Mouse (Mus musculus) midbrain, embryonic 10.5 days (tissue): Measurements from ENCODE around the gene Dok5. TPM values are rescaled to one million over a fixed set of nuclear protein-coding genes. Genes with fewer than 3 reads are reported as not detected.

Experiments used
- DNase-seq: peaks from one replicate; pipeline ENCODE4 v3.0.0-alpha.2; 2017; ENCODE audit warnings: low spot score
- H3K27ac ChIP-seq: fragments of 300-500 bp; sonication (generic); replicated peaks from 2 replicates; pipeline ENCODE4 v1.5.1; 2016; ENCODE audit warnings: mild to moderate bottlenecking
- H3K27me3 ChIP-seq: fragments of 300-500 bp; sonication (generic); 2 replicates; pipeline ENCODE4 v1.6.1; 2016; ENCODE audit warnings: low read depth, mild to moderate bottlenecking; ENCODE audit not compliant: poor library complexity, severe bottlenecking
- H3K36me3 ChIP-seq: fragments of 300-500 bp; sonication (generic); 2 replicates; pipeline ENCODE4 v1.6.1; 2016; ENCODE audit warnings: mild to moderate bottlenecking, moderate library complexity
- H3K4me1 ChIP-seq: fragments of 300-500 bp; sonication (generic); 2 replicates; pipeline ENCODE4 v1.6.1; 2016
- H3K4me3 ChIP-seq: fragments of 300-500 bp; sonication (generic); 2 replicates; pipeline ENCODE4 v1.5.1; 2016; ENCODE audit warnings: mild to moderate bottlenecking, moderate library complexity
- H3K9me3 ChIP-seq: fragments of 300-500 bp; sonication (generic); replicated peaks from 2 replicates; pipeline ENCODE4 v1.6.1; 2016; ENCODE audit warnings: mild to moderate bottlenecking
- WGBS: fragments of 180-500 bp; shearing (Covaris S2); methylation state at CpG from one replicate; pipeline ENCODE4 v1.1.7; 2016; 5-methylcytosine and 5-hydroxymethylcytosine counted together
- polyA plus RNA-seq: library from polyadenylated mRNA; unstranded; fragments of >200 nt; fragmentation: Nextera tagmentation; extraction: Ambion mirVana; gene quantifications from 2 replicates; pipeline ENCODE4 v1.2.1, GENCODE M21; 2016

The Dok5 gene
- polyA plus RNA-seq, 1 experiment from 2014 or later = 12.4 TPM

DNA sequence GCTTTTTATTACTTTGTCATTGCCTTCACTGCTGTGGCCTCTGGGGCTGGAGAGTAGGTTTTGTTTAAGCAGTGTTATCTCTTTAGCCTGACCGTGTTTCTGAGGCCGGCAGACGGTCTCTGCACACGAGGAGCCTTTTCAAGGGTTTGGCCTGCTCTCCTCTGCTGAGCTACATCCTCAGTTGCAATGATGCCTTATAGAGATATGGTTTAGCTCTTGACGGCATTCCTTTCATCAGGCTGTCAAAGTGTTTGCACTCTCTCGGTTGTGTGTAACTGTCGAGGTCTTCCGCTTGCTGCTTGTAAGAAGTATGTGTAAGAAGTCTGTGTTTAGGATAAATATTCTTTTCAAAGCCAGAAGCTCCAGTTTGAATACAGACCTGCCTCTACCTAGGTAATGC lies 84.7 kb downstream of the Dok5 start:
- Histone ChIP-seq H3K4me3 (no peak overlapping the region), H3K4me1 (0 out of 2 replicates have a peak, but pooled peaks cover 6% of the 10 kb centered on the region), H3K27me3 (no peaks in the 10 kb centered on the region), H3K36me3 (peaks cover 5% of the 10 kb centered on the region), H3K27ac (no peak overlapping the region; the same call in 1 of the 2 replicates), H3K9me3 (peaks cover 14% of the 10 kb centered on the region)
- DNase-seq = no peak
- 78% methylated on average over 8 of the region's 8 CpGs for WGBS

DNA sequence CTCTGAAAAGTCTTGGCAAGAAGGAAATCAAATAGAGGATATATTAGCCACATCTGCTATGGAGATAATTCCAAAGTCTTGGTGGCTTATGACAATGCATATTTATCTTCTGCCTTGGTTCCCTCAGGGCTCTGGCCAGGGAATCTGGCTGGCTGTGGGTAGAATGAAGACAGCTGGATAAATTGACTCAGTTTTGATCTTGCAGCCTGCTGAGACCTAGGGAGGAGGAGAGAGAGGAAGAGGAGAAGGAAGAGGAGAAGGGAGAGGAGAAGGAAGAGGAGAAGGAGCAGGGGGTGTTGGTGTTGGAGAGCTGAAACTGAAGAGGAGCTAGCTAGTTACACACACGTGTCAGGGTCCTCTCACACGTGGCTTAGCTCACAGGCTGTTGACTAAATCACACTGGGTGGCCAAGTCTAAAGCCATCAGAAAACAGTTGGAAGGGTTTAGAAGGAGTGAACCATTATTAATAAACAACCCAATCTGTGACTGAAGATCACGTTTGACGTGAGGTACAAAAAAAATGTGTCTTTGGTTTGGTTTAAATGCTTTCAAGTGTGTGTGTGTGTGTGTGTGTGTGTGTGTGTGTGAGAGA lies 85.6 kb downstream of the Dok5 start:
- DNase-seq = no peak
- no peaks in the 10 kb centered on the region for H3K27me3 ChIP-seq
- 0 out of 2 replicates have a peak, but pooled peaks cover 6% of the 10 kb centered on the region for H3K4me1 ChIP-seq
- peaks cover 14% of the 10 kb centered on the region for H3K9me3 ChIP-seq
- no peak overlapping the region for H3K27ac ChIP-seq
- H3K36me3 ChIP-seq = peaks cover 5% of the 10 kb centered on the region
- WGBS = 77% methylated on average over 4 of the region's 4 CpGs
- no peak overlapping the region for H3K4me3 ChIP-seq

DNA sequence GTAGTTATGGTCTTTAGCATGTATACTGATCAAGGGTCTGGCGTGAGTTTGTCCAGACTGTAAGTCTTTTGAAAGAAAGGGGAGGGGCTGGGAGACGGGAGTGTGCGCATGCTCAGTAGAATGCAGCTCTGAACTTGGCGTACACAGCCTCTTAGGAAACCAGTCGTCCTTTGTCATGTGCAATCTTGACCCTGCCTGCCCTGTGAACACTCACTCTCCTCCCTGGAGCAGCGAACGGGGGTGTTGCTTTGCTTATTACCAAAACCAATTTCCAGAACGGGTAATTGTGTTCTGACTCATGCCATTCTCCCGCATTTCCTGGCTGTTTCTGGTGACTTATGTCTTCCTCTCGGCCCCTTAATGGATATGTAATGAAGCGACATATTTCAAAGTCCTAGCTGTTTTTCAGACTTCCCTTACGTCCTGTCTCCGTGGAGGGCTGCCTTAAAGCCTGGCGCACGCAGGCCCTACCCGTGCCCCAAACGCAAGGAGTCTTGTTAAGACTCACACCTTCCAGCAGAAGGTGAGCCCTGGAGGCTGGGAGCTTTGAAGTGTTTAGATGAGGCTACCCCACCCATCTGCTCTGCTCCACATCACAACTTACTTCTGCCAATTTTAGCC lies 95.3 kb downstream of the Dok5 start:
- Histone ChIP-seq H3K36me3 (no peaks in the 10 kb centered on the region), H3K9me3 (no peaks in the 10 kb centered on the region), H3K4me3 (no peak overlapping the region), H3K27me3 (no peaks in the 10 kb centered on the region), H3K27ac (no peak overlapping the region), H3K4me1 (peaks cover 17% of the 10 kb centered on the region)
- 88% methylated on average over 17 of the region's 17 CpGs for WGBS
- no peak for DNase-seq

DNA sequence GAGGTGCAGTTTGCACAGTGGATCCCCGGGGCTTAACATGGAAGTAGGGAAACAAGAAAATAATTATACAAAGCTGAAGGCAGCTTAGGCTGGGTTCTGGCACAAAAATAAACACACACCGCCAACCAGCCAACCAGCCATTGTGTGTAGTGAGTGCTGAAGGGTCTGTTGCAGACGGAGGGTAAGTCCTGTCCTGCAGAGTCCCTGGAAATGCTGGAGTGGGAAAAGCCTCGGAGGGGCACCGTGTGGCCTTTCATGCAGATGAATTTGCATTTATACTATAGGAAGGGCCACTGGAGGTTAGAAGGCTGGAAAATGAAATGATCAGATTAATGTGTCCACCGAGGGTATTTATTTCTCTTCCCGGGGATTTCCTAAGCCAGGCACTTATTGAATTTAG lies 97.2 kb downstream of the Dok5 start:
- peak overlapping the region; percentile 46; the same call in 1 of the 2 replicates for H3K27ac ChIP-seq
- DNase-seq = no peak
- no peaks in the 10 kb centered on the region for H3K9me3 ChIP-seq

DNA sequence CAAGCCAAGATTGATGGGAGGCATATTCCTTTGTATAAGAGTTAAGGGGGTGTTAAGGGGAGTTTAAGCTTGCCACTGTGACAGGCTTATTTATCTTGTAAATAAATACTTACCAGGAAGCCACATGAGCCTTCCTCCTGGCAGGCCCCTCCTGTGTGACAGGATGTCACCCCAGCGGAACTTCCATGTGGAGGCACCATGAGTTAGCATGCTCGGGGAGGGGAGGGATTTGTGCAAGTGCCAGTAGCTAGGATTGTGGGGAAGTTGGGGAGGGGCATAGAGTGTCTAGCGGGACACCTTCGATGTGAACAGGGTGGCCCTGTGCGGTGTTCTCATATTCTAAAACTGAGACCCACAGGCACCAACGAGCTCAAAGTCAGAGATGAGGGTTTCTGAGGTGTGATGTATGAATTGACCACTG lies 97.6 kb downstream of the Dok5 start:
- H3K36me3 ChIP-seq = no peaks in the 10 kb centered on the region
- H3K4me1 ChIP-seq = peaks cover 17% of the 10 kb centered on the region
- DNase-seq = no peak
- H3K4me3 ChIP-seq = no peak overlapping the region
- H3K9me3 ChIP-seq = no peaks in the 10 kb centered on the region
- WGBS = 87% methylated on average over 6 of the region's 6 CpGs
- no peaks in the 10 kb centered on the region for H3K27me3 ChIP-seq
- H3K27ac ChIP-seq = 0 out of 2 replicates have a peak overlapping the region, but pooled peaks have one; percentile 28

More for the DNA sequence above, 97.2 kb downstream of the Dok5 start:
- H3K36me3 ChIP-seq = no peaks in the 10 kb centered on the region
- H3K27me3 ChIP-seq = no peaks in the 10 kb centered on the region
- peaks cover 17% of the 10 kb centered on the region for H3K4me1 ChIP-seq
- 58% methylated on average over 7 of the region's 7 CpGs for WGBS
- no peak overlapping the region for H3K4me3 ChIP-seq

DNA sequence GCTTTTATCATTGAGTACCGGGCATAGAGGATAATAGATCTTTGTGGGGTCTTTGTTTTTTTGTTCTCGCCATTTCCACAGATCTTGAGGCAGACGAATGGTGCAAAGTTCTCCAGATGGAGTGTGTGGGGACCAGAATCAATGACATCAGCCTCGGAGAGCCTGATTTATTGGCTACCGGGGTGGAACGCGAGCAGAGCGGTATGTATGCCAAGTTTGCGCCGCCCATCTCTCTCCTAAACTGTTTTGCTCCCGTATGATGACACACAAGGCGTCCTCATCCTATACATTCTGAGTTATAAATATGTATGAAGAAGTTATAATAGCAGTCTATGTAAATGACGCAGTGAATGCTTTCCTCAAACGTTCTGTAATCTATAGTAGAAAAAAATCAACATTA lies 98.4 kb downstream of the Dok5 start:
- no peak overlapping the region for H3K4me3 ChIP-seq
- 93% methylated on average over 14 of the region's 14 CpGs for WGBS
- H3K4me1 ChIP-seq = peaks cover 17% of the 10 kb centered on the region
- no peak overlapping the region for H3K27ac ChIP-seq
- no peaks in the 10 kb centered on the region for H3K36me3 ChIP-seq
- no peaks in the 10 kb centered on the region for H3K9me3 ChIP-seq
- no peaks in the 10 kb centered on the region for H3K27me3 ChIP-seq
- no peak for DNase-seq

DNA sequence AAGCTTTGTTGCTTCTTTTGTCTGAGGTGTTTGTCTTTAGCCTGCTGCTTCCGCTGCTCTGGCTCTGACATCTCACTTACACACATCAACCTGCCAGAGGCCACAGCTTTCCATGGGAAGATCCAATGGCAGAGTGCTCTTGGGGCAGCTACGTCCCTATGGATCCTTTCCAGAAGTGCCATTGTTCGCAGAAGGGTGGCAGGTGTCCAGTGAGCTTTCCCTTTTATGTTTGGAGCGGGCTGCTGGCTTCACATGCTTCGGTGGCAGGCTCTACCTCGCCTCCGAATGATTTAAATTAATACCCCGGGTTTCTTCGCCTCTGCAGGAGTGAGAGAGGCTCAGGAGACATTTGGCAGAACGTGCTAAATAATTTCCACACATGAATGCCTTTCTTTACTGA lies 105.3 kb downstream of the Dok5 start:
- no peak overlapping the region for H3K4me3 ChIP-seq
- H3K27me3 ChIP-seq = peaks cover 8% of the 10 kb centered on the region; the same call in 1 of the 2 replicates
- no peaks in the 10 kb centered on the region for H3K36me3 ChIP-seq
- peaks cover 24% of the 10 kb centered on the region for H3K4me1 ChIP-seq
- 0 out of 2 replicates have a peak overlapping the region, but pooled peaks have one; percentile 33 for H3K27ac ChIP-seq
- no peaks in the 10 kb centered on the region for H3K9me3 ChIP-seq
- DNase-seq = no peak
- WGBS = 52% methylated on average over 10 of the region's 10 CpGs

DNA sequence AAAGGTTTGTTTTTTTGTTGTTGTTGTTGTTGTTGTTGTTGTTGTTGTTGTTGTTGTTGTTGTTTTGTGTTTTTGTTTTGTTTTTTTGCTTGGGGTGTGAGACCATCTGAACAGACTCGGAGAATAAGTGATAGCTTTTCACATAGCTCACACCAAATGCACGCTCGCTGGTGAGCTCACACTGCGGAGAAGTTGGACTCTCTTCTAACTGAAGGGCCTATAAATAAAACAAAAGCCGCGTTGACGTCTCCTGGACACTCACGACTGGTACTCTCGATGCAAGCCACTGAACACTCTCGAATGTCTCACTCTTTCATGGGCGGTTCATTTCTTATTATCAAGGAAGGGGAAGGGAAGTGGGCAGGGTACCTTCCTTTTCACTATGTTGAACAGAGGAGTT lies 105.8 kb downstream of the Dok5 start:
- Histone ChIP-seq H3K4me1 (peaks cover 24% of the 10 kb centered on the region), H3K36me3 (no peaks in the 10 kb centered on the region), H3K27me3 (peaks cover 8% of the 10 kb centered on the region; the same call in 1 of the 2 replicates), H3K27ac (peak overlapping the region; percentile 76), H3K9me3 (no peaks in the 10 kb centered on the region), H3K4me3 (no peak overlapping the region)
- no peak for DNase-seq
- 77% methylated on average over 11 of the region's 11 CpGs for WGBS

DNA sequence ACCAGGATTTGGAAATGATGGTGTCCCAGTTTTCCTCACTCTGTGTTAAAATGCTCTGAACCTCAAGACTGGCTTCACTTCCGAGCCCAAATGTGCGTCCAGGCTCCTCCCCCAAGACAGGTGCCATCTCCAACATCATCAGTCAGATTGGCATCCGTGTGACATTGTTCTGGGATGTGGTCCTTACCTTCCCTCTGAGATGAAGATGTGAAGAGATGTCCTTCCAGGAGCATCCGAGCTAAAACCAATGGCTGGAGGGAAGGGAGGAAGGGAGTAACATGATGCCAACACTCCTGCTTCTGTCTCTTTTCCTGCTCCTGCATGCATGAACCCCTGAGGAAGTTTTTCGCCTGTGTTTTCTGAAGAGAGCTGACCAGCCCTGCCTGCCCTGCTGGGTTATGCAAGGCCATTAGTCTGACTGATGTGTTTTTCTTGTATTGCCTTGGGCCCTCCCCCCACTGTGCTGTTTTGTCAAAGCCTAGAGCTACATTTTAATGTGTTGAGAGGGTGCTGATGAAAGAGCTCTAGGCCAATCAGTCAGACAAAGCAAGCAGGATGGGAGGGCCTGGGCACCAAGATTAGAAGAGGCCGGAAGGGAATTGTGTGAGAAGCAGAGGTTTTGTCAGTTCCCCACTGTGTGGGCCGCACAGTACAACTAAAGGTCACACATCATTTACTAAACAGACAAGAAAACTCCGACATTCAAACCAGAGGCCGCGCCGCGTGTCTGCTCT lies 106.4 kb downstream of the Dok5 start:
- H3K36me3 ChIP-seq = no peaks in the 10 kb centered on the region
- peak; percentile 65 for DNase-seq
- 25% methylated on average over 12 of the region's 12 CpGs for WGBS
- peaks cover 24% of the 10 kb centered on the region for H3K4me1 ChIP-seq
- H3K9me3 ChIP-seq = no peaks in the 10 kb centered on the region
- peaks cover 8% of the 10 kb centered on the region; the same call in 1 of the 2 replicates for H3K27me3 ChIP-seq
- H3K4me3 ChIP-seq = no peak overlapping the region
- peak overlapping the region; percentile 76 for H3K27ac ChIP-seq

DNA sequence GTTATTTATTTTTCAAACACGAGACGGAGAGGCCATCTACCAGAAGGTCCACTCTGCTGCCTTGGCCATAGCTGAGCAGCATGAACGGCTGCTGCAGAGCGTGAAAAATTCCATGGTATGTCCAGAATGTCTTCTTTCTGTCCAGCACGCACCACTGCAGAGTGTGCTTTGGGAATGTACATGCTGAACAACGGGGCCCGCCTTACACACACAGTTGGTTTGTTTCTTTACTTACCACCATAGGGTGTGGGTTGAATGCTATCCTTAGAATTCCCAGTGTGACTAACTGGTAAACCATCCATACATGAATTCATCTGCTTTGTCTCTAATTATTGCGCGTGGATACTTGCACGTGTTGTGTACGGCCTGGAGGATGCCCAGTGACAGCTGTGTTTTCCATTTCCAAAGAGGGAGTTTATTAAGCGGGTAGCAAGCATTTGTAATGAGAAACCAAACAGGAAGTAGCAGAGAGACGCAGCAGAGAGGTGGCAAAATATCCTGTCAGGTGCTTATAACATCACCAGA lies 109.9 kb downstream of the Dok5 start:
- DNase-seq = no peak
- no peak overlapping the region for H3K4me3 ChIP-seq
- H3K36me3 ChIP-seq = no peaks in the 10 kb centered on the region
- 79% methylated on average over 13 of the region's 13 CpGs for WGBS
- H3K4me1 ChIP-seq = peaks cover 34% of the 10 kb centered on the region
- H3K9me3 ChIP-seq = no peaks in the 10 kb centered on the region
- peaks cover 8% of the 10 kb centered on the region; the same call in 1 of the 2 replicates for H3K27me3 ChIP-seq
- H3K27ac ChIP-seq = no peak overlapping the region

DNA sequence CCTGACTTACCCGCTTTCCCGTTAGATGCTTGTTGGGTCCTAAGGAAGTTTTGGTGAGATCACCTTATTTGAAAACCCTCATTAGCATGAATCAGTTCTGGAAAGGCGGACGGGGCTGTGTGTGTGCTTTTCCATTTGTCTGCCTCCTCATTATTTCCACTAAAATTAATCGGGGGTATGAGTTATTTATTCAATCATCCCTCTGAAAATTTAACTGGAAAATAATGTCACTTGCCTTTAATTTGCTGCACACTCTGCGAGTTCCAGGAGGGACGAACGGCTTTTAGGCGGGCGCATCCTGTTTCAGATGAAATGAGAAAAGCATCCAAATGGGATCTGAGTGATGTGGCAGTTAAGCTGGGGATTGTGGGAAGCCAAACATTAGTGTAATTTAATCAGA lies 113.9 kb downstream of the Dok5 start:
- no peak overlapping the region for H3K4me3 ChIP-seq
- peaks cover 17% of the 10 kb centered on the region for H3K4me1 ChIP-seq
- H3K9me3 ChIP-seq = peaks cover 9% of the 10 kb centered on the region; the same call in 1 of the 2 replicates
- no peaks in the 10 kb centered on the region; the same call in 1 of the 2 replicates for H3K36me3 ChIP-seq
- 89% methylated on average over 10 of the region's 10 CpGs for WGBS
- H3K27me3 ChIP-seq = no peaks in the 10 kb centered on the region
- H3K27ac ChIP-seq = no peak overlapping the region
- no peak for DNase-seq

DNA sequence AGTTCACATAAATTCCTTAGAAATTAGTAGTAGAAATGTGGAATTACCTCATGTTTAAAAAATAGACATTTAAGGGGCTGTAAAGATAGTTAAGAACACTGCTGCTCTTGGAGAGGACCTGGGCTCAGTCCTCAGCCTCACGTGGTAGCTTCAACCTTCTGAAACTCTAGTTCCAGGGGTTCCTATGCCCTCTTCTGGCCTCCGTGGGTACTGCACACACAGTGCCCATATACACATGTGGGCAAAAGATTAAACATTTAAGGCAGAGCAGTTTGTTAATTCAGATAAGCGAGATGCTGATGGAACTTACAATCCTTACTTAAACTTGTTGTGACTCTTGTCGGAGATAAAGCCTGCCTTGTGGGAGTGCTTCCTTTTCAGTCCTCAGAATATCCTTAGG lies 118.5 kb downstream of the Dok5 start:
- Histone ChIP-seq H3K4me1 (peaks cover 19% of the 10 kb centered on the region), H3K36me3 (no peaks in the 10 kb centered on the region; the same call in 1 of the 2 replicates), H3K27me3 (no peaks in the 10 kb centered on the region), H3K4me3 (no peak overlapping the region), H3K9me3 (peaks cover 9% of the 10 kb centered on the region; the same call in 1 of the 2 replicates), H3K27ac (no peak overlapping the region)
- no peak for DNase-seq
- 93% methylated on average over 4 of the region's 4 CpGs for WGBS
